ENCODE assay signal across 9 mouse cellular contexts in genomic region chr8:120204736-120205360, GRCm38 (mm10). TPM values are rescaled to one million over a fixed set of nuclear protein-coding genes. Genes with fewer than 3 reads are reported as not detected.
DNase-seq lines count a peak whose midpoint lies in the region; ATAC-seq and TF ChIP-seq lines count a peak whose summit lies in the region.
"Had no signal": no experiment of that assay in that cellular context is flagged by ENCODE, and none has a peak within 500 bp of the region (broad histone marks: within the 10 kb centered on the region; RNA-seq: fewer than 3 reads in every experiment).

No protein-coding gene starts in this region.

- no peak overlapping the region for H3K4me3 ChIP-seq in heart, embryonic 10.5 days
- no peak overlapping the region for H3K4me3 ChIP-seq in kidney, postnatal 0 days (replicated peaks; ENCODE audit: low read depth, low read length)
- no peak overlapping the region for H3K4me3 ChIP-seq in stomach, embryonic 14.5 days (ENCODE audit: low read depth, low read length)
- H3K4me3 ChIP-seq: layer of hippocampus, adult 2 months had no signal

- peaks cover 47% of the 10 kb centered on the region for H3K4me1 ChIP-seq in heart, embryonic 10.5 days
- peaks cover 15% of the 10 kb centered on the region for H3K4me1 ChIP-seq in kidney, postnatal 0 days (replicated peaks; ENCODE audit: insufficient read depth, low read length)
- 0 out of 2 replicates have a peak, but pooled peaks cover 3% of the 10 kb centered on the region for H3K4me1 ChIP-seq in stomach, embryonic 14.5 days (ENCODE audit: control insufficient read depth, insufficient read depth, low read length)

- WGBS in heart, embryonic 10.5 days: 75% methylated on average over 7 of the region's 7 CpGs
- 58% methylated on average over 7 of the region's 7 CpGs for WGBS in kidney, postnatal 0 days
- WGBS in stomach, embryonic 14.5 days: 60% methylated on average over 7 of the region's 7 CpGs

- H3K9ac ChIP-seq in kidney, postnatal 0 days (ENCODE audit: low read depth, low read length): no peak overlapping the region
- H3K9ac ChIP-seq in stomach, embryonic 14.5 days (replicated peaks; ENCODE audit: low read depth, low read length): no peak overlapping the region

- H3K36me3 ChIP-seq in heart, embryonic 10.5 days: no peaks in the 10 kb centered on the region
- H3K36me3 ChIP-seq in kidney, postnatal 0 days (ENCODE audit: insufficient read depth, low read length): no peaks in the 10 kb centered on the region
- H3K36me3 ChIP-seq in stomach, embryonic 14.5 days (ENCODE audit: control insufficient read depth, insufficient read depth, low read length): no peaks in the 10 kb centered on the region

- intact Hi-C loops in left cerebral cortex, postnatal 4 days (cut with DNase I): no loop called here
- intact Hi-C loops in left cerebral cortex, postnatal 36 days (cut with DNase I): no loop called here

- peaks cover 22% of the 10 kb centered on the region for H3K27me3 ChIP-seq in heart, embryonic 10.5 days (ENCODE audit: insufficient read depth, poor library complexity, severe bottlenecking)
- no peaks in the 10 kb centered on the region for H3K27me3 ChIP-seq in kidney, postnatal 0 days (ENCODE audit: insufficient read depth, low read length)
- H3K27me3 ChIP-seq in stomach, embryonic 14.5 days (ENCODE audit: control insufficient read depth, insufficient read depth, low read length): no peaks in the 10 kb centered on the region

- DNase-seq in left cerebral cortex, postnatal 4 days: peak; percentile 46
- DNase-seq in left cerebral cortex, postnatal 36 days (ENCODE audit: low spot score in 2 of 2): no peak
- DNase-seq in heart, embryonic 10.5 days (ENCODE audit: low spot score): no peak
- peak; percentile 74 for DNase-seq in kidney, postnatal 0 days (ENCODE audit: low spot score)
- no peak for DNase-seq in layer of hippocampus, adult 9-11 months
- no peak for DNase-seq in layer of hippocampus, postnatal 36 days
- no peak for DNase-seq in urinary bladder, postnatal 10 days (ENCODE audit: low spot score)

- ATAC-seq in kidney, postnatal 0 days (replicated peaks; ENCODE audit: low FRiP score, low read depth): no peak
- ATAC-seq in stomach, embryonic 14.5 days (ENCODE audit: insufficient number of reproducible peaks, insufficient read depth, low FRiP score, low read depth): no peak

- no peak overlapping the region for H3K4me2 ChIP-seq in kidney, postnatal 0 days (ENCODE audit: low read length)
- no peak overlapping the region for H3K4me2 ChIP-seq in stomach, embryonic 14.5 days (replicated peaks; ENCODE audit: low read depth, low read length)

- H3K9me3 ChIP-seq in heart, embryonic 10.5 days: no peaks in the 10 kb centered on the region; the same call in 1 of the 2 replicates
- H3K9me3 ChIP-seq in kidney, postnatal 0 days (replicated peaks; ENCODE audit: low read length): no peaks in the 10 kb centered on the region
- peaks cover 3% of the 10 kb centered on the region; the same call in 1 of the 2 replicates for H3K9me3 ChIP-seq in stomach, embryonic 14.5 days (ENCODE audit: control insufficient read depth, low read depth, low read length)

- 0 out of 2 replicates have a peak overlapping the region, but pooled peaks have one; percentile 39 for H3K27ac ChIP-seq in heart, embryonic 10.5 days
- H3K27ac ChIP-seq in kidney, postnatal 0 days: no peak overlapping the region
- H3K27ac ChIP-seq in stomach, embryonic 14.5 days (ENCODE audit: low read length): 0 out of 2 replicates have a peak overlapping the region, but pooled peaks have one; percentile 41
- H3K27ac ChIP-seq: layer of hippocampus, adult 2 months had no signal

- TF ChIP-seq CTCF in kidney, postnatal 0 days (IDR thresholded peaks at IDR 0.05; ENCODE audit: low read depth): no peak

RNA-seq across cellular contexts. Expression of gene Gse1, which starts 23.4 kb away (rescaled TPM):
- 10 to 100 TPM; 57.4 to 59.3 TPM for total RNA-seq in left cerebral cortex, postnatal 4 days (2021)
- 10 to 100 TPM; 64.1 to 87.6 TPM for total RNA-seq in left cerebral cortex, postnatal 36 days (2021)
- polyA plus RNA-seq in heart, embryonic 10.5 days (2016; fragmentation: Nextera tagmentation; extraction: Ambion mirVana): 12.2 and 13.7 TPM in 2 replicates
- polyA plus RNA-seq in kidney, postnatal 0 days (2015; fragmentation: Nextera tagmentation; extraction: Ambion mirVana): 5.9 and 8.4 TPM in 2 replicates
- polyA plus RNA-seq in stomach, embryonic 14.5 days (2014; fragmentation: Nextera tagmentation; extraction: Ambion mirVana): 11.1 and 11.6 TPM in 2 replicates
- 100 to 1,000 TPM; 147 to 155 TPM for total RNA-seq in layer of hippocampus, postnatal 36 days (2021)

RNA-seq across cellular contexts. Expression of gene Fam92b, which starts 27.6 kb away (rescaled TPM):
- not detected for total RNA-seq in left cerebral cortex, postnatal 4 days (2021)
- under 1 TPM; 0.27 to 0.45 TPM for total RNA-seq in left cerebral cortex, postnatal 36 days (2021)
- 0.16 and 0.31 TPM in 2 replicates for polyA plus RNA-seq in heart, embryonic 10.5 days (2016; fragmentation: Nextera tagmentation; extraction: Ambion mirVana)
- not detected in 2 replicates for polyA plus RNA-seq in kidney, postnatal 0 days (2015; fragmentation: Nextera tagmentation; extraction: Ambion mirVana)
- polyA plus RNA-seq in stomach, embryonic 14.5 days (2014; fragmentation: Nextera tagmentation; extraction: Ambion mirVana): 1.2 and 2.0 TPM in 2 replicates
- total RNA-seq in layer of hippocampus, postnatal 36 days (2021): under 1 TPM; 0.30 to 0.53 TPM

Comparison
In these comparisons a context has a peak if more than half of its experiments do, and no peak if none do; other contexts are left out.
1. DNase-seq: peak in left cerebral cortex, postnatal 4 days (single experiment) and kidney, postnatal 0 days (single experiment); none in left cerebral cortex, postnatal 36 days (0 of 2), heart, embryonic 10.5 days (single experiment), layer of hippocampus, adult 9-11 months (single experiment), layer of hippocampus, postnatal 36 days (0 of 2) and urinary bladder, postnatal 10 days (single experiment).